Mouse (Mus musculus): Measurements from ENCODE around the gene Olfr1061.
"Not testable (repeated sequence)": the region's sequence is repeated elsewhere in the genome, so short reads cannot be mapped to it uniquely, and the experiment has no call there.

Gene Olfr1061

DNA sequence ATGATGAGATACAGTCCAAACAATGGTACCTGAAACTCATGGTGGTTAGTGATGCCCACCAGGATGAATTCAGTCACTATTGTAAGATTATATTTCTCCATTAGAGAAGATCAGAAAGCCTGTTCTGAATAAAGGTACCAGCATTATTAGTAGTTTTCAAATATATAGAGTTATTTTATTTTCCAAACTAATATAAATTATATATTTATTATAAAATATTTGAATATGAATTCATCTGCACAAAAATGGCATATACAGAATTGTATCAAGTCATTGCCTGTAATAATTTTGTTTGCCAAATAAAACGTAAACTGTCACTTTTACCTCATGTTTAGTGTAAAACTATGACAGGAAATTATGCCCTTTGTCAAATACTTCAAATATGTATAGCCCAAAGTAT lies at the start of gene Olfr1061:
Olfr1061 (minus strand) TSS at position 101 of the 400 bp plus-strand sequence.
- DNase-seq (ENCODE audit: low read depth, low spot score), result no peak

DNA sequence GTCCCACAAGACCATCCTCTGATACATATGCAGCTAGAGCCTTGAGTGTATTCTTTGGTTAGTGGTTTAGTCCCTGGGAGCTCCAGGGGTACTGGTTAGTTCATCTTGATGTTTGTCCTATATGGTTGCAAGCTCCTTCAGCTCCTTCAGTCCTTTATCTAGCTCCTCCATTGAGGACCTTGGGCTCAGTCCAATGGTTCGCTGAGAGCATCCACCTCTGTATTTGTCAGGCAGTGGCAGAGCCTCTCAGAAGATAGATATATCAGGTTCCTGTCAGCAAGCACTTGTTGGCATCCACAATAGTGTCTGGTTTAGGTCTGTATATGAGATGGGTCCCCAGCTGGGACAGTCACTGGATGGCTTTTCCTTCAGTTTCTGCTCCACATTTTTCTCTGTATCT lies 46.6 kb upstream of the Olfr1061 start:
- no peak for DNase-seq (ENCODE audit: low read depth, low spot score)

DNA sequence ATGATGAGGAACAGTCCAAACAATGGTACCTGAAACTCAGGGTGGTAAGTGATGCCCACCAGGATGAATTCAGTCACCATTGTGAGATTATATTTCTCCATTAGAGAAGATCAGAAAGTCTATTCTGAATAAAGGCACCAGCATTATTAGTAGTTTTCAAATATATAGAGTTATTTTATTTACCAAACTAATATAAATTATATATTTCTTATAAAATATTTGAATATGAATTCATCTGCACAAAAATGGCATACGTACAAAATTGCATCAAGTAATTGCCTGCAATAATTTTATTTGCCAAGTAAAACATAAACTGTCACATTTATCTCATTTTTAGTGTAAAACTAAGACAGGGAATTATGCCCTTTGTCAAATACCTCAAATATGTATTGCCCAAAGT lies 42.3 kb upstream of the Olfr1061 start, which contains the start of gene Olfr1066:
Olfr1066 (minus strand) TSS at position 101 of the 400 bp plus-strand sequence.
- no peak for DNase-seq (ENCODE audit: low read depth, low spot score)

DNA sequence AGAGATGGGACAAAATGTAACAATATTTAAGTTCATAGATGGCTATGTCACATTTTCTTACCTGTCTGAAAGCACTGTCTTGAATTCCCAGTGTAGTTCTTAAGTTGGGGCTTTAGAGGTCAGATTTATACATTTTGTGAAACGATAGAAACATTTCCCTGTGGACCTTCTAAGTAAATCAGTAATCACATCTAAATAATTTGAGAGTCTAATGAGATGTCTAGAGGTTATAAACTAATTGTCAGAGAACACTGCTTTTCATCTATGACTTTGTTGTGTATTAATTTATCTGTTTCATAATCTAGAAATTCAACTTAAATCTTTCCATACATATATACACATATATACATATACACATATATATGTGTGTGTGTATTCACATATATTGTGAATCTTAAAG lies 36.6 kb upstream of the Olfr1061 start, which contains the start of gene Olfr1065:
Olfr1065 (minus strand) TSS at position 101 of the 400 bp plus-strand sequence.
- not testable (repeated sequence) for DNase-seq (ENCODE audit: low read depth, low spot score)

DNA sequence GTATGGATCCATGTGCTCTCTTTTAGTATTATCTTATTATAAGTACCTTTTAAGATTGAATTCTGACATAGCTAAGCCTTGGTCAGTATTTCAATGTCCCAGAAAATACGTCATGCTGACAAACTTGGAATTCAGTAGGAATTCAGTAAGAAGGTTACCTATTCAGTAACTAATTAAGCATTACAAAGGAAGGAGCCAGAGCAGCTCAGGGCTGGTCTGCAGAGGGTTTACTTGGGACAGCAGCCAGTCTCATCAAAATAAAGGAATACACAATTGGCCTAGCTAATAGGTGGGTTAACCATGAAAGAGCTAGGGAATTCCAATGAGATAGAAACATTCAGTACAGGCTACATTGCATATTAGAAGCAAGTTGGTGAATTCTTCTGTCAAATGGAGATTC lies 28.3 kb upstream of the Olfr1061 start:
- not testable (repeated sequence) for DNase-seq (ENCODE audit: low read depth, low spot score)

- not testable (repeated sequence) for DNase-seq (ENCODE audit: low read depth, low spot score)
Observed at GRCm38 (mm10) chr2:86428511-86428910, 14.7 kb upstream of the Olfr1061 start.

DNA sequence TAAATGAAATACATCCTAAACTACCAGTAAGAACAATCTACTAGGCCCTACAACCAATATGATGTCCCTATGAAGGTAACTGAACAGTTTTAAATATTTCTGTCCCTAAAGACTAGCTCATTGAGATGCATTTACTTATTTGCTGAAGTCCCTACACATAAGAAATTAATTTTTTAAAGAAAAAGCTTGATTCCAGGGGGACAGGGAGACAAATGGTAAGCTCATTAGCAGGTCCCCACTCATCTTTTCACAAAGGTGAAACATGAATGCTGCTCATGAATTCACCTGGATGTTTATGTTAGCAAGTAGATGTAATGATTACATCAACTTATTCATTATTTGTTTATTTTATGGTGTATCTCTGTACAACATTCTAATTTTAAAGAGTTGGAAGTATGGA lies 12.8 kb upstream of the Olfr1061 start, which contains the start of gene Olfr1062:
Olfr1062 (minus strand) TSS at position 101 of the 400 bp plus-strand sequence.
- DNase-seq (ENCODE audit: low read depth, low spot score), result not testable (repeated sequence)

DNA sequence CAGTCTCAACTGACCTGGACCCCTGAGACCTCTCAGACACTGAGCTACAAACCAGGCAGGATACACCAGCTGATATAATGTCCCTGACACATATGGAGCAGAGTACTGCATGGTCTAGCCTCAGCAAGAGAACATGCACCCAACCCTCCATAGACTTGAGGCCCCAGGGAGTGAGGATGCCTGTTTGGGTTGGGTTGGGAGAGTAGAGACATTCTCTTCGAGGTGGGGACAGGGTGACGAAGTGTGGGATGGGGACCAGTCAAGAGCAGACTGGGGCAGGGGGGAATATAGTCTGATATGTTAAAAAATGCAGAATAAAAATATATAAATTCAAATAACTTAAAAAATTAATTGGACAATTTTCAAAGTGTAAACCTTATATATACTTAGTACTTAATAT lies 18.7 kb downstream of the Olfr1061 start:
- no peak for DNase-seq (ENCODE audit: low read depth, low spot score)

GRCm38 (mm10) chr2:86388461-86388860 lies 25.4 kb downstream of the Olfr1061 start, which contains the start of gene Olfr1058:
Gene Olfr1058, minus strand, starts transcription at chr2:86388561.
- DNase-seq (ENCODE audit: low read depth, low spot score), result not testable (repeated sequence)

- no peak for DNase-seq (ENCODE audit: low read depth, low spot score)
Observed at GRCm38 (mm10) chr2:86378293-86378692, 35.6 kb downstream of the Olfr1061 start, which contains the start of gene Olfr1057. Gene Olfr1057, minus strand, starts transcription at chr2:86378393.

GRCm38 (mm10) chr2:86366342-86366741 lies 47.5 kb downstream of the Olfr1061 start:
- not testable (repeated sequence) for DNase-seq (ENCODE audit: low read depth, low spot score)
